Comparison of ENCODE assay signal across 8 mouse cellular contexts in the genomic region with DNA sequence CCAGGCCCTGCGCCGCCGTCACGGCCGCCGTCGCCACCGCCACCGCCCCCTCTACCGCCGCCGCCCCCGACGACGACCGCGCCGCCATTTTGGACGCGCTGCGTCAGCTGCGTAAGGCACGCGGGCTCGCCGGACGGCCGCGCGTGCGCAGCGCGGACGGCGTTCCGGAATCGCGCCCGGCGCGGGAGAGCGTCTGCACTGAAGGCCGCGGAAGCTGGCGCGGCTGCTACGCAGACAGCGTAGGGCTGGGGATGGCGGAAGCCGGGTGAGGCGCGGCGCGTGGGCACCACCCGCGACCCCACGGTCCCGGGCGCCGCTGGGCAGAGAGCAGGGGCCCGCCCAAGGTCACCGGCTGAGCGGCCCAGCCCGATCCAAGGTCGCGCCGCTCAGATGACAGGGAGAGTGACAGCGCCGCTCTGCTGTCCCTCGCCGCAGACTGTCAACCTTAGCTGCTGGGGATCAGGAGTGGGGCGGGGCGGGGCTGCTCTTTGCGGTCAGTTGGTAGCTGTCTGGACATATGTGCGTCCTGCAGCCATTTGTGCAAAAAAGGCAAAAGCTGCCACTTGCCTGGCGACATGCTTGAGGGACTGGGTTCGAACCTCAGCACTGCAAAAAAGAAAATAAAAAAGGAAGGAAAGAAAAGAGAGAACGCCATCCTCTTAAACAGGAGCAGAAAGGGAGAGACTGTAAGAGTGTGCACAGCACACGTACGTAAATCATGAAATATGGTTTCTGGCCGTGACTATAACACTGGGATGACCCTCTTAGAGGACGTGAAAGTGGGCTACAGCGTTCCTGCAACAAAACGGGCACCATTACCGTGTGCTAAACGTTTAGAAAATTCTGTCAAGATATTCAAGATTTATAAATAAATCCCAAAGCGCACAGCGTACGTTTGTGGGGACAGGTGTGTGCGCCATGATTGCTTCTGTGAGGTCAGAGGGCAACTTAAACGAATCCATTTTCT. TPM values are rescaled to one million over a fixed set of nuclear protein-coding genes. Genes with fewer than 3 reads are reported as not detected.
A peak's percentile ranks its signal among the peaks of the same experiment; 100 is the strongest.
DNase-seq lines count a peak whose midpoint lies in the region; ATAC-seq and TF ChIP-seq lines count a peak whose summit lies in the region.

A gene (minus strand): TSS at position 136 of the 967 bp plus-strand sequence.

- peaks cover 55% of the 10 kb centered on the region for H3K4me1 ChIP-seq in hindbrain, embryonic 10.5 days (replicated peaks)
- H3K4me1 ChIP-seq in lung, embryonic 16.5 days (replicated peaks; ENCODE audit: control insufficient read depth, insufficient read depth, low read length): peaks cover 19% of the 10 kb centered on the region
- H3K4me1 ChIP-seq in thymus, adult 2 months (replicated peaks; ENCODE audit: control insufficient read depth, insufficient read depth, low read length): peaks cover 12% of the 10 kb centered on the region

- H3K36me3 ChIP-seq in hindbrain, embryonic 10.5 days: peaks cover 21% of the 10 kb centered on the region
- no peaks in the 10 kb centered on the region for H3K36me3 ChIP-seq in lung, embryonic 16.5 days (ENCODE audit: control insufficient read depth, insufficient read depth, low read length)
- no peaks in the 10 kb centered on the region for H3K36me3 ChIP-seq in thymus, adult 2 months (ENCODE audit: control insufficient read depth, insufficient read depth, low read length)

- 0 out of 2 replicates have a peak, but pooled peaks cover under 1% of the 10 kb centered on the region for H3K9me3 ChIP-seq in hindbrain, embryonic 10.5 days
- H3K9me3 ChIP-seq in lung, embryonic 16.5 days (ENCODE audit: control insufficient read depth, low read length): no peaks in the 10 kb centered on the region

- DNase-seq in NIH3T3 (ENCODE audit: low read depth): peak; percentile 97
- DNase-seq in cerebellum, adult 9-11 months: peak; percentile 94
- DNase-seq in frontal cortex, adult 2 months (ENCODE audit: extremely low spot score in 1 of 2, low spot score in 1 of 2): peak in 1 of 2 experiments; percentile 88
- DNase-seq in hindbrain, embryonic 10.5 days (ENCODE audit: low spot score): peak; percentile 89
- peak; percentile 55 for DNase-seq in layer of hippocampus, adult 9-10 months (ENCODE audit: low spot score)
- DNase-seq in ovary, adult 18-20 months (ENCODE audit: low spot score): peak; percentile 81
- DNase-seq in thymus, adult 2 months: peak; percentile 89

- TF ChIP-seq CTCF in thymus, adult 2 months (IDR thresholded peaks at IDR 0.05; ENCODE audit: borderline replicate concordance, control insufficient read depth, extremely low read depth, insufficient read depth, low read length, poor library complexity): peak; percentile 61; the same call in 1 of the 2 replicates

- ATAC-seq in lung, embryonic 16.5 days (ENCODE audit: low read depth): peak; percentile 95

- no peaks in the 10 kb centered on the region for H3K27me3 ChIP-seq in hindbrain, embryonic 10.5 days (ENCODE audit: insufficient read depth, poor library complexity, severe bottlenecking)
- H3K27me3 ChIP-seq in lung, embryonic 16.5 days (ENCODE audit: control insufficient read depth, insufficient read depth, low read depth, low read length): no peaks in the 10 kb centered on the region
- H3K27me3 ChIP-seq in thymus, adult 2 months (ENCODE audit: control insufficient read depth, insufficient read depth, low read length): no peaks in the 10 kb centered on the region

- peak within 1 kb of the TSS; percentile 70 for H3K4me2 ChIP-seq in lung, embryonic 16.5 days (ENCODE audit: low read depth, low read length)

- WGBS in hindbrain, embryonic 10.5 days: 9% methylated on average over 91 of the region's 91 CpGs
- WGBS in lung, embryonic 16.5 days: 5% methylated on average over 68 of the region's 91 CpGs
- 7% methylated on average over 89 of the region's 91 CpGs for WGBS in thymus, adult 2 months

- peak within 1 kb of the TSS; percentile 100 for H3K27ac ChIP-seq in hindbrain, embryonic 10.5 days
- peak within 1 kb of the TSS; percentile 91 for H3K27ac ChIP-seq in lung, embryonic 16.5 days (ENCODE audit: low read length)
- no peak within 1 kb of the TSS for H3K27ac ChIP-seq in thymus, adult 2 months (ENCODE audit: control insufficient read depth, insufficient read depth, low read length)

- peak within 1 kb of the TSS; percentile 98 for H3K9ac ChIP-seq in lung, embryonic 16.5 days (ENCODE audit: low read length)

- H3K4me3 ChIP-seq in hindbrain, embryonic 10.5 days: peak within 1 kb of the TSS; percentile 97
- H3K4me3 ChIP-seq in lung, embryonic 16.5 days (ENCODE audit: low read length): peak within 1 kb of the TSS; percentile 89
- peak within 1 kb of the TSS; percentile 76 for H3K4me3 ChIP-seq in thymus, adult 2 months (ENCODE audit: control insufficient read depth, insufficient read depth, low read length)

- TF ChIP-seq POLR2A in thymus, adult 2 months (IDR thresholded peaks at IDR 0.05; ENCODE audit: control insufficient read depth, extremely low read depth, insufficient read depth, low read length, poor library complexity): peak; percentile 89

RNA-seq across cellular contexts. Expression of the gene that starts here (rescaled TPM):
- polyA plus RNA-seq in frontal cortex, adult 2 months (2012; rRNA removed): 352 and 353 TPM in 2 replicates
- 90.6 and 145 TPM in 2 replicates for polyA plus RNA-seq in hindbrain, embryonic 10.5 days (2016; fragmentation: Nextera tagmentation; extraction: Ambion mirVana)
- 73.6 and 75.8 TPM in 2 replicates for polyA plus RNA-seq in lung, embryonic 16.5 days (2015; fragmentation: Nextera tagmentation; extraction: Ambion mirVana)
- 86.3 and 110 TPM in 2 replicates for polyA plus RNA-seq in thymus, adult 2 months (2012; rRNA removed)
